Mouse (Mus musculus) hindbrain, embryonic 14.5 days (tissue): Measurements from ENCODE around the gene Nmur2. TPM values are rescaled to one million over a fixed set of nuclear protein-coding genes. Genes with fewer than 3 reads are reported as not detected.

Experiments used
- ATAC-seq: fragments of 200-750 bp; cut with Nextera tagmentation; 2 replicates; pipeline ENCODE4 v1.8.0; 2017; ENCODE audit warnings: moderate number of reproducible peaks, mild to moderate bottlenecking, moderate TSS enrichment, moderate library complexity; ENCODE audit not compliant: low FRiP score
- DNase-seq: peaks from one replicate; pipeline ENCODE4 v3.0.0-alpha.2; 2015; ENCODE audit warnings: low spot score
- H3K27ac ChIP-seq: fragments of 300-500 bp; sonication (generic); 2 replicates; pipeline ENCODE4 v1.5.1; 2014; ENCODE audit warnings: mild to moderate bottlenecking, moderate library complexity
- H3K27me3 ChIP-seq: fragments of 300-500 bp; sonication (generic); 2 replicates; pipeline ENCODE4 v1.6.1; 2014; ENCODE audit warnings: mild to moderate bottlenecking, low read length, mixed read lengths; ENCODE audit not compliant: control insufficient read depth, insufficient read depth
- H3K36me3 ChIP-seq: fragments of 300-500 bp; sonication (generic); replicated peaks from 2 replicates; pipeline ENCODE4 v1.6.1; 2014; ENCODE audit not compliant: control insufficient read depth, insufficient read depth
- H3K4me1 ChIP-seq: fragments of 300-500 bp; sonication (generic); replicated peaks from 2 replicates; pipeline ENCODE4 v1.6.1; 2014; ENCODE audit warnings: antibody characterized with exemption, low read length, mixed read lengths; ENCODE audit not compliant: control insufficient read depth, insufficient read depth
- H3K4me2 ChIP-seq: fragments of 300-500 bp; sonication (generic); replicated peaks from 2 replicates; pipeline ENCODE4 v1.6.1; 2014; ENCODE audit warnings: mild to moderate bottlenecking, moderate library complexity
- H3K4me3 ChIP-seq: fragments of 300-500 bp; sonication (generic); replicated peaks from 2 replicates; pipeline ENCODE4 v1.5.1; 2014; ENCODE audit warnings: mild to moderate bottlenecking, low read length
- H3K9ac ChIP-seq: fragments of 300-500 bp; sonication (generic); 2 replicates; pipeline ENCODE4 v1.6.1; 2014
- H3K9me3 ChIP-seq: fragments of 300-500 bp; sonication (generic); 2 replicates; pipeline ENCODE4 v1.6.1; 2016; ENCODE audit warnings: low read length; ENCODE audit not compliant: control insufficient read depth
- WGBS: fragments of 180-500 bp; shearing (Covaris S2); extraction: QIAGEN DNeasy Blood & Tissue Kit; methylation state at CpG from one replicate; pipeline ENCODE4 v1.1.7; 2014; 5-methylcytosine and 5-hydroxymethylcytosine counted together
- polyA plus RNA-seq: library from polyadenylated mRNA; unstranded; fragments of >200 nt; fragmentation: Nextera tagmentation; extraction: Ambion mirVana; gene quantifications from 2 replicates; pipeline ENCODE4 v1.2.1, GENCODE M21; 2014

Nmur2 gene
- polyA plus RNA-seq, 1 experiment from 2014 or later = 0.48 TPM

- no peak for DNase-seq
- no peak overlapping the region for H3K9ac ChIP-seq
- H3K9me3 ChIP-seq = no peaks in the 10 kb centered on the region
- no peak overlapping the region for H3K4me2 ChIP-seq
- no peak overlapping the region for H3K4me3 ChIP-seq
- 57% methylated on average over 6 of the region's 6 CpGs for WGBS
- H3K36me3 ChIP-seq = no peaks in the 10 kb centered on the region
- no peak for ATAC-seq
- H3K27ac ChIP-seq = no peak overlapping the region
- H3K4me1 ChIP-seq = peaks cover 6% of the 10 kb centered on the region; the same call in 1 of the 2 replicates
- H3K27me3 ChIP-seq = no peaks in the 10 kb centered on the region
Measured at GRCm38 (mm10) chr11:55978146-55978545, 62.7 kb downstream of the Nmur2 start.
